ENCODE assay signal across 7 mouse cellular contexts in the genomic region with DNA sequence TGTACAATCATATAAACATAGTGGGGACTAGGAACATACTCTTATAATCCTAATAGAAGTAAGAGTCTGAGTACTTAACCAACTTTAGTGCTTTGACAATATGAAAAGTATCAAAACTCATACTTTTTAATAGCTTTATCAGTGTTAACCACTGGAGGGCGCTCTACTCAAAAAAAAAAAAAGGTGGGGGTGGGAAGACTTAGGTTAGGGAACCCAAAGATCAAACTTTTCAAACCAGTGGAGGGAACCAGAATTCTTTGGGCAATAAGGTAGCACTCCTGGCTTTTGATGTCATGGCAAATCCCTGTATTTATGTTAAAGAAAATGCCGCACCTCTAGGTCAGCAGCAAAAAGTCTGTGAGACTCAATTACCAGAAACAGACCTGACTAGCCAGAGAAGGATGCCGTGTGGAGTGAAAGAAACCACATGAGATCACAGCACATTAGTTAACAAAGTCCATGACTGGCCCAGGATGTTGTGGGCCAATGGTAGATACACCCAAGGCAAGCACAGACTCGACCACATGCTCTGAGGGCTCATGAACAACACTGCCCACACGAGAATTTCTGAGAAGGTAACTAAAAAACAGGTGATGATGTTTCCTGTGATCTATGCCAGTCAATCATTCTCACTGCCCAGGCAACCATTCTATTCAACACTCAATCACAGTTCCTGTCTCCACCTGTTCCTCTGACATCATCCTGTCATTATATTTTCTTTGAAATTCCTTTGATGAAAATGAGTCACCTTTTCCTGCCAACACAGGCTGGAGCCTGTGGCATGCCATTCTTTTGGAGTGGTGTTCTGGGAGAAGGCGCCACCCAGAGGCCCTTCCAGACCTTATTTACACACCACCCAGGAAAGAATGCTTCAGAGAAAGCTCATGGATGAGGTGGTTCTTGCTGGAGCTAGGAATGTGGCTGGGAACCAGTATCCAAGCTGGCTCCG.
DNase-seq lines count a peak whose midpoint lies in the region; TF ChIP-seq lines count a peak whose summit lies in the region.

No protein-coding gene starts in this region.

- intact Hi-C loops in heart, postnatal 10 days (cut with DNase I): loop anchor here (1.0 to 2.0 kb wide), 2 partner anchors 44 to 79 kb away; no protein-coding TSS in a partner anchor

- no peak overlapping the region for H3K4me3 ChIP-seq in brown adipose tissue, adult 24 weeks (ENCODE audit: insufficient read depth, low read depth, low read length)
- no peak overlapping the region for H3K4me3 ChIP-seq in lung, adult 2 months (replicated peaks; ENCODE audit: extremely low read depth, low read depth, low read length)

- peak overlapping the region; percentile 82 for H3K27ac ChIP-seq in brown adipose tissue, adult 24 weeks (replicated peaks; ENCODE audit: low read depth, low read length)

- DNase-seq in 3134 (ENCODE audit: extremely low read depth, insufficient read length, low spot score) (peak; percentile 62), 416B (ENCODE audit: low read depth) (peak; percentile 58)
- DNase-seq in heart, postnatal 10 days: peak; percentile 42 to 52
- DNase-seq in lung, adult 2 months: peak; percentile 64
- no peak for DNase-seq in spleen, postnatal 36 days (ENCODE audit: low spot score in 2 of 2)
- no peak for DNase-seq in testis, postnatal 10 days (ENCODE audit: low spot score)

- H3K4me1 ChIP-seq in brown adipose tissue, adult 24 weeks (ENCODE audit: control insufficient read depth, insufficient read depth, insufficient read length, low read length): peaks cover 13% of the 10 kb centered on the region
- H3K4me1 ChIP-seq in lung, adult 2 months (ENCODE audit: control insufficient read depth, insufficient read depth, low read length): peaks cover 14% of the 10 kb centered on the region

- WGBS in lung, adult 2 months: 12% methylated on average over 7 of the region's 7 CpGs

- no peak for TF ChIP-seq POLR2A in lung, adult 2 months (IDR thresholded peaks at IDR 0.05; ENCODE audit: borderline replicate concordance, extremely low read depth, low read depth, low read length)

- peak; percentile 38; the same call in 1 of the 2 replicates for TF ChIP-seq CTCF in lung, adult 2 months (IDR thresholded peaks at IDR 0.05; ENCODE audit: insufficient read depth, low read length)

Comparison
In these comparisons a context has a peak if more than half of its experiments do, and no peak if none do; other contexts are left out.
1. DNase-seq: peak in 3134 (single experiment), 416B (single experiment), heart, postnatal 10 days (2 of 2) and lung, adult 2 months (single experiment); none in spleen, postnatal 36 days (0 of 2) and testis, postnatal 10 days (single experiment).